Mouse (Mus musculus) liver, postnatal 0 days (tissue): ENCODE measurements around the gene Natd1. TPM values are rescaled to one million over a fixed set of nuclear protein-coding genes. Genes with fewer than 3 reads are reported as not detected.

ENCODE experiments used
- ATAC-seq: fragments of 200-750 bp; cut with Nextera tagmentation; 2 replicates; pipeline ENCODE4 v1.8.0; 2017; ENCODE audit warnings: mild to moderate bottlenecking, moderate library complexity
- DNase-seq: peaks from one replicate; pipeline ENCODE4 v3.0.0-alpha.2; 2016
- H3K27ac ChIP-seq: fragments of 300-500 bp; sonication (generic); 2 replicates; pipeline ENCODE4 v1.5.1; 2014; ENCODE audit warnings: antibody characterized with exemption, moderate library complexity, mild to moderate bottlenecking, low read depth
- H3K27me3 ChIP-seq: fragments of 300-500 bp; sonication (generic); 2 replicates; pipeline ENCODE4 v1.6.1; 2014; ENCODE audit warnings: low read length, control low read depth, mixed read lengths; ENCODE audit not compliant: insufficient read depth
- H3K36me3 ChIP-seq: fragments of 300-500 bp; sonication (generic); replicated peaks from 2 replicates; pipeline ENCODE4 v1.6.1; 2014; ENCODE audit warnings: mild to moderate bottlenecking, control low read depth, low read length, moderate library complexity, mixed read lengths; ENCODE audit not compliant: insufficient read depth
- H3K4me1 ChIP-seq: fragments of 300-500 bp; sonication (generic); 2 replicates; pipeline ENCODE4 v1.6.1; 2014; ENCODE audit warnings: antibody characterized with exemption, mild to moderate bottlenecking, control low read depth; ENCODE audit not compliant: insufficient read depth
- H3K4me2 ChIP-seq: fragments of 300-500 bp; sonication (generic); 2 replicates; pipeline ENCODE4 v1.6.1; 2014; ENCODE audit warnings: low read depth, mild to moderate bottlenecking, low read length, moderate library complexity, mixed read lengths
- H3K4me3 ChIP-seq: fragments of 300-500 bp; sonication (generic); 2 replicates; pipeline ENCODE4 v1.5.1; 2014; ENCODE audit warnings: low read depth, low read length
- H3K9ac ChIP-seq: fragments of 300-500 bp; sonication (generic); replicated peaks from 2 replicates; pipeline ENCODE4 v1.6.1; 2014; ENCODE audit warnings: mild to moderate bottlenecking, moderate library complexity
- H3K9me3 ChIP-seq: fragments of 300-500 bp; sonication (generic); 2 replicates; pipeline ENCODE4 v1.6.1; 2016; ENCODE audit warnings: mild to moderate bottlenecking, control low read depth, low read length, mixed read lengths
- CTCF ChIP-seq: sonication (generic); IDR thresholded peaks from 2 replicates; pipeline ENCODE4 v1.5.1; 2016; ENCODE audit warnings: antibody characterized with exemption, low read depth
- EP300 ChIP-seq: IDR thresholded peaks from 2 replicates; pipeline ENCODE4 v1.6.1; 2016; ENCODE audit warnings: antibody characterized with exemption, low read depth, mild to moderate bottlenecking
- WGBS: fragments of 180-500 bp; shearing (Covaris S2); extraction: QIAGEN DNeasy Blood & Tissue Kit; methylation state at CpG from one replicate; pipeline ENCODE4 v1.1.7; 2014; ENCODE audit not compliant: insufficient replicate concordance; 5-methylcytosine and 5-hydroxymethylcytosine counted together
- polyA plus RNA-seq: library from polyadenylated mRNA; unstranded; fragments of >200 nt; fragmentation: Nextera tagmentation; extraction: Ambion mirVana; gene quantifications from 2 replicates; pipeline ENCODE4 v1.2.1, GENCODE M21; 2015

The Natd1 gene
- polyA plus RNA-seq, 1 experiment from 2014 or later, result 6.2 TPM

DNA sequence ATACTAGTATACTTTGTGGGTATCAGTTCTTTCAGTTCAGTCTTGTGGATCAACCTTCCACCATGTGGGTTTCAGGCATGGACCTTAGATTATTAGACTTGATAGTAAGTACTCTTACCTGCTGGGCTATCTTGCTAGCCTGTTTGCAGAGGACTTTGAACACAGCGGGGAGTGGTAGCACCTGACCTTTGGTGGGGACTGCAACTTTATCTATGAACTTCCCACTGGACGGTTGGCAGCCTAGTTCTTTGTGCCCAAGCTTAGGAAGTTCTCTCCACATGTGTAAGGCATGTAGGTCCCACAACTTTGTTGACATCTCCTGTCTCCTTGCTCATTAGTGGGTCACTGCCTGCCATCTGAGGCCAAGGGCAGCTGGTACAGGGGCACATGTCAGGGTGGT lies 20.2 kb upstream of the Natd1 start:
- peaks cover 9% of the 10 kb centered on the region; the same call in 1 of the 2 replicates for H3K36me3 ChIP-seq
- no peak for DNase-seq
- H3K27ac ChIP-seq, result peak overlapping the region; percentile 97
- ATAC-seq, result no peak
- TF ChIP-seq EP300, result no peak
- TF ChIP-seq CTCF, result no peak
- peak overlapping the region; percentile 65 for H3K9ac ChIP-seq
- peak overlapping the region; percentile 78 for H3K4me2 ChIP-seq
- no peaks in the 10 kb centered on the region for H3K27me3 ChIP-seq
- peaks cover 74% of the 10 kb centered on the region for H3K4me1 ChIP-seq
- H3K4me3 ChIP-seq, result peak overlapping the region; percentile 31
- WGBS, result 28% methylated on average over 2 of the region's 2 CpGs
- H3K9me3 ChIP-seq, result no peaks in the 10 kb centered on the region

DNA sequence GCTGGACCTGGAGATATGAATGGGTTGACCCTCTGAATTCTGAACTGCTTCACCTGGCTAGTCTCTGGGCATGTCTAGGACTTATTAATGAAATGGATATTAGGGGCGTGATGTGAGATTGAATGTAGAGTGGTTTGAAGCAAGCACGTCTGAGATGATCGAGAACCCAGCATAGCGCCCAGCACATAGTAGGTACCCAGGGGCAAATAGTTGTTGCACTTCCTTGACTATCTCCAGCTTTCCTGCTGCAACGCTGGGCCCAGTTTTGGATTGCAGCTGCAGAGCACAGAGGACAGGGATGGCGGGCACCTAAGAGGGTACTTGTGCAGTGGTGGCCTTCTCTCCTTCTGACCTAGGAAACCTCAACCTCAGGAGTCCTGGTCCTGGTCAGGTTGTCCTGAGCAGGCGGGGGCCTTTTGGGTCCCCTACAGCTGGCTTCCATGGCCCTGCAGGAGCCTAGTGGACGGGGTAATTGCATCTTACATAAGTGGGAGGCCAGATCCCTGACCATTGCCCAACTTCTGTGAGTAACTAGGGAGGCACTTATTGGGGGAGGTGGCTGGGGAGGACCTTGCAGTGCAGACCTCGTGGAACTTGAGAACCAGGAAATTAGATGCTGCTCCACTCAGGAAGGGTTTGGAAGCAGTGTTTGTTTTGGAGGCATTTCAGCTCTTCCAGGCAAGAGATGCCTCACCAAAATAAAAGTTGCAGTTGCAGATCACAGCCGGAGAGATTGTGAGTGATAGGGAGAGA lies 18.8 kb upstream of the Natd1 start:
- peak; percentile 27 for DNase-seq
- ATAC-seq, result no peak
- H3K9me3 ChIP-seq, result no peaks in the 10 kb centered on the region
- peak overlapping the region; percentile 95 for H3K27ac ChIP-seq
- peaks cover 65% of the 10 kb centered on the region for H3K4me1 ChIP-seq
- no peaks in the 10 kb centered on the region for H3K27me3 ChIP-seq
- H3K36me3 ChIP-seq, result peaks cover 3% of the 10 kb centered on the region; the same call in 1 of the 2 replicates
- WGBS, result 57% methylated on average over 10 of the region's 10 CpGs
- H3K4me3 ChIP-seq, result peak overlapping the region; percentile 96
- H3K9ac ChIP-seq, result peak overlapping the region; percentile 99
- TF ChIP-seq CTCF (no peak), EP300 (no peak)
- peak overlapping the region; percentile 78 for H3K4me2 ChIP-seq

DNA sequence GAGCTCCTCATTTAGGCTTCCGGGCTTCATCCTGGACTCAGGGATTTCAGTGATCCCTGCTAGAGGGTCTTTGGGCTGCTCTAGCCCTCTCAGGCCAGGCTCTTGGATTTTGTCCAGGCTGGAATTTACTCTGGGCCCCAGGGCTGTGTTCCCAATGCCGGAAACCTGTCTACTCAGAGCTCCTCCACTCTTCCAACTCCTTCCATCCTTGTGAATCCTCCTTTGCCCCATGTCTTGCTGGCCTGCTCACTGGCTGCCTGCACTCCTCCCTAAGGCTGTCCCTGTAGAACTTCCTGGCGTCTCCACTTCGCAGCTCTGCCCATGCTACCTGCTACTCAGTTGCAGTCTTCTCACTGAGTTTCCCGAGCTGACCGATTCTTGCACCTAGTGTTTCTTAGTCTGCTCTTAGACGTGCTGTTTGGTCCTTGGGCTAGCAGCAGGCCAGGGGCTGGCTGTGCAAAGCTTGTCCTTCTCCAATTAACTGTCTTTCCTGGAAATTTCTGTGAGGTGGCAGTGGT lies 18.0 kb upstream of the Natd1 start:
- WGBS, result 1% methylated on average over 7 of the region's 7 CpGs
- DNase-seq, result no peak
- peaks cover 60% of the 10 kb centered on the region for H3K4me1 ChIP-seq

GRCm38 (mm10) chr11:60931869-60932481 lies 17.4 kb upstream of the Natd1 start, which contains the start of gene Map2k3:
Map2k3 (plus strand) TSS chr11:60932033.
- H3K4me2 ChIP-seq, result peak within 1 kb of the TSS; percentile 78
- no peak for TF ChIP-seq EP300
- TF ChIP-seq CTCF, result peak; percentile 17; the same call in 1 of the 2 replicates
- H3K4me1 ChIP-seq, result peaks cover 58% of the 10 kb centered on the region
- H3K4me3 ChIP-seq, result peak within 1 kb of the TSS; percentile 96
- H3K9ac ChIP-seq, result peak within 1 kb of the TSS; percentile 99
- ATAC-seq, result peak; percentile 83
- WGBS, result under 1% methylated on average over 59 of the region's 59 CpGs
- no peaks in the 10 kb centered on the region for H3K9me3 ChIP-seq
- peak; percentile 98 for DNase-seq
- peaks cover 3% of the 10 kb centered on the region; the same call in 1 of the 2 replicates for H3K36me3 ChIP-seq
- no peaks in the 10 kb centered on the region for H3K27me3 ChIP-seq
- H3K27ac ChIP-seq, result peak within 1 kb of the TSS; percentile 95

More for the DNA sequence above, 18.0 kb upstream of the Natd1 start:
- H3K4me3 ChIP-seq, result peak overlapping the region; percentile 96
- peak overlapping the region; percentile 78 for H3K4me2 ChIP-seq
- H3K27me3 ChIP-seq, result no peaks in the 10 kb centered on the region
- ATAC-seq, result no peak
- H3K27ac ChIP-seq, result peak overlapping the region; percentile 95
- TF ChIP-seq EP300 (no peak), CTCF (no peak)
- H3K36me3 ChIP-seq, result peaks cover 3% of the 10 kb centered on the region; the same call in 1 of the 2 replicates
- no peaks in the 10 kb centered on the region for H3K9me3 ChIP-seq
- H3K9ac ChIP-seq, result peak overlapping the region; percentile 99

DNA sequence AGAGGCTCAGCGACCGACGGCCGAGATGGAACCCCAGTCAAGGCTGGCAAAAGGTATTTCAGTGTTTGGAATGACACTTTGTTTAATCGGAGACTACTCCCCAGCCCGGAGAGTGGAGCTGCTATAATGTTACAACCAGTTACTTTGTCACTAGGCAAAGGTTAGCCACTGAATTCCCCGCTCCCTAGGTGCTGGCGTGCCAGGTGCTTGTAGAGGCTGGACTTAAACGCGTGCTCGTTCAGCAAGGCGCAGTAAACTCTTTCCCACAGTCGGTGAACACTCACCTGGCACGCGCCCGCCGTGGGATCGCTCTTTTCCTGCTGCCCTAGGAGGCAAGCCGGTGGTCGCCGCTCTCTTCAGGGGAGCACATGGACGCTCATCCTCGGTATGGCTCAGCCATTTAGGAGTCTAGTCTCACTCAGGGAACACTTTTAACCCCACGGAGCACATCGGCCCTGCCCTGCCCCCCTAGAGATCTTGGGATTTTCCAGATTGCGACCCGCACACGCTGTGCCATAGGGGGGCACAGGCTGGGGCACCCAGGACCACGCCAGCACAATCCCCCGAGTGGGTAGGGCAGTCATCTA lies 16.8 kb upstream of the Natd1 start:
- TF ChIP-seq CTCF, result no peak
- no peak for TF ChIP-seq EP300
- ATAC-seq, result peak; percentile 2
- H3K4me1 ChIP-seq, result peaks cover 57% of the 10 kb centered on the region
- H3K4me3 ChIP-seq, result peak overlapping the region; percentile 96
- no peaks in the 10 kb centered on the region for H3K27me3 ChIP-seq
- WGBS, result 2% methylated on average over 30 of the region's 30 CpGs
- DNase-seq, result no peak
- peak overlapping the region; percentile 78 for H3K4me2 ChIP-seq
- H3K36me3 ChIP-seq, result peaks cover 3% of the 10 kb centered on the region; the same call in 1 of the 2 replicates
- H3K9ac ChIP-seq, result peak overlapping the region; percentile 99
- H3K27ac ChIP-seq, result peak overlapping the region; percentile 44; the same call in 1 of the 2 replicates
- H3K9me3 ChIP-seq, result no peaks in the 10 kb centered on the region
